Mouse (Mus musculus): ENCODE results near the gene Grm7. TPM values are rescaled to one million over a fixed set of nuclear protein-coding genes. Genes with fewer than 3 reads are reported as not detected.

Gene Grm7
- 0.26 and 0.43 TPM in 2 replicates for polyA plus RNA-seq (2012; rRNA removed)

DNA sequence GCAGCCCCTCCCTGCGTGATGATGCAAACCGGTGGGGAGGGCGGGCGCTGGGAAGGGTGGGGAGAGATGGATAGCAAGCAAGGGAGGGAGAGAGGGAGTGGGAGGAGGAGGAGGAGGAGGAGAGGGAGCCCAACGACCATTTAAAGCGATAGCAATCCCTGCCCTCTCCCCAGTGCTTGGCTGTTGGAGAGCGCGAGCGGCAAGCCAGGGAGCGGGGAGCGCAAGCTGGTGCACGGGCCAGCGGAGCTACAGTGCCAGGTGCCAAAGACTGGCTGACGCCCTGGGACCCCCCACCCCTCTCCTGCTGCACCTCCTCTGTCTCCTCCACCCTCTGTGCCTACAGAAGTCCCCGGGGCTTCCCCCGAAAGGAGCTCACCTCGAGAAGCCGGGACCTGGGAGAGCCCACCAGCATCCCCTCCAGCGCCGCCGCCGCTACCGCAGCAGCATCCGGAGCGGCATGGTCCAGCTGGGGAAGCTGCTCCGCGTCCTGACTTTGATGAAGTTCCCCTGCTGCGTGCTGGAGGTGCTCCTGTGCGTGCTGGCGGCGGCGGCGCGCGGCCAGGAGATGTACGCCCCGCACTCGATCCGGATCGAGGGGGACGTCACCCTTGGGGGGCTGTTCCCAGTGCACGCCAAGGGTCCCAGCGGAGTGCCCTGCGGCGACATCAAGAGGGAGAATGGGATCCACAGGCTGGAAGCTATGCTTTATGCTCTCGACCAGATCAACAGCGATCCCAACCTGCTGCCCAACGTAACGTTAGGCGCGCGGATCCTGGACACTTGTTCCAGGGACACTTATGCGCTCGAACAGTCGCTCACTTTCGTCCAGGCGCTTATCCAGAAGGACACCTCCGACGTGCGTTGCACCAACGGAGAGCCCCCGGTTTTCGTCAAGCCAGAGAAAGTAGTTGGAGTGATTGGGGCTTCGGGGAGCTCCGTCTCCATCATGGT is at the start of gene Grm7:
Gene Grm7, plus strand, starts transcription at position 171 of the 951 bp plus-strand sequence.

Data from colon, adult 2 months (tissue).